15 mouse cellular contexts compared by ENCODE assay signal in genomic region chr9:115325831-115326532, GRCm38 (mm10). TPM values are rescaled to one million over a fixed set of nuclear protein-coding genes. Genes with fewer than 3 reads are reported as not detected.
DNase-seq lines count a peak whose midpoint lies in the region; ATAC-seq and TF ChIP-seq lines count a peak whose summit lies in the region.
"Had no signal": no experiment of that assay in that cellular context is flagged by ENCODE, and none has a peak within 500 bp of the region (broad histone marks: within the 10 kb centered on the region; RNA-seq: fewer than 3 reads in every experiment).

No protein-coding gene starts in this region.

- 70% methylated on average over 13 of the region's 13 CpGs for WGBS in embryonic facial prominence, embryonic 10.5 days
- 53% methylated on average over 13 of the region's 13 CpGs for WGBS in lung, postnatal 0 days
- WGBS in hindbrain, embryonic 11.5 days, result 77% methylated on average over 13 of the region's 13 CpGs

- H3K4me2 ChIP-seq in lung, postnatal 0 days (replicated peaks; ENCODE audit: low read depth, low read length), result no peak overlapping the region
- H3K4me2 ChIP-seq in hindbrain, embryonic 11.5 days (replicated peaks; ENCODE audit: low read depth, low read length), result no peak overlapping the region
- H3K4me2 ChIP-seq: liver, embryonic 12.5 days; midbrain, embryonic 11.5 days had no signal

- no peak for TF ChIP-seq CTCF in lung, postnatal 0 days (IDR thresholded peaks at IDR 0.05)

- TF ChIP-seq EP300 in lung, postnatal 0 days (IDR thresholded peaks at IDR 0.05), result 0 out of 2 replicates have a peak, but pooled peaks have one; percentile 9

- ATAC-seq in lung, postnatal 0 days, result peak; percentile 47
- ATAC-seq in megakaryocyte-erythroid progenitor cell, adult 5-6 weeks (replicated peaks; ENCODE audit: low FRiP score, low TSS enrichment, poor library complexity, severe bottlenecking), result no peak
- ATAC-seq in hindbrain, embryonic 11.5 days (ENCODE audit: low FRiP score), result no peak
- ATAC-seq: liver, embryonic 12.5 days had no signal

- DNase-seq in R1 (ENCODE audit: low read depth, low spot score), result peak; percentile 15
- DNase-seq in embryonic facial prominence, embryonic 10.5 days (ENCODE audit: low spot score), result no peak
- peak; percentile 49 for DNase-seq in kidney, postnatal 10 days
- peak; percentile 26 for DNase-seq in lung, postnatal 0 days (ENCODE audit: low spot score)
- DNase-seq in hindbrain, embryonic 11.5 days (ENCODE audit: low spot score), result no peak
- DNase-seq in right cerebral cortex, postnatal 36 days (ENCODE audit: low spot score in 2 of 2), result no peak
- DNase-seq: cerebellum, adult 2 months; right cerebral cortex, postnatal 14 days; thymus, postnatal 14 days had no signal

- H3K36me3 ChIP-seq in embryonic facial prominence, embryonic 10.5 days (replicated peaks), result no peaks in the 10 kb centered on the region
- no peaks in the 10 kb centered on the region for H3K36me3 ChIP-seq in lung, postnatal 0 days (ENCODE audit: insufficient read depth, low read length)
- no peaks in the 10 kb centered on the region for H3K36me3 ChIP-seq in hindbrain, embryonic 11.5 days (ENCODE audit: control insufficient read depth, insufficient read depth, low read length)
- H3K36me3 ChIP-seq: liver, embryonic 12.5 days had no signal

- no peaks in the 10 kb centered on the region for H3K27me3 ChIP-seq in embryonic facial prominence, embryonic 10.5 days (replicated peaks; ENCODE audit: low read depth, poor library complexity, severe bottlenecking)
- H3K27me3 ChIP-seq in lung, postnatal 0 days (replicated peaks; ENCODE audit: insufficient read depth, low read length), result no peaks in the 10 kb centered on the region
- H3K27me3 ChIP-seq in hindbrain, embryonic 11.5 days (ENCODE audit: control insufficient read depth, insufficient read depth, low read length), result no peaks in the 10 kb centered on the region
- H3K27me3 ChIP-seq: CH12.LX; liver, embryonic 12.5 days had no signal

- H3K9ac ChIP-seq in lung, postnatal 0 days (replicated peaks; ENCODE audit: low read depth), result no peak overlapping the region
- H3K9ac ChIP-seq in hindbrain, embryonic 11.5 days (ENCODE audit: low read depth, low read length), result no peak overlapping the region
- H3K9ac ChIP-seq: liver, embryonic 12.5 days had no signal

- no peaks in the 10 kb centered on the region for H3K9me3 ChIP-seq in embryonic facial prominence, embryonic 10.5 days
- H3K9me3 ChIP-seq in lung, postnatal 0 days (ENCODE audit: low read length), result no peaks in the 10 kb centered on the region
- no peaks in the 10 kb centered on the region for H3K9me3 ChIP-seq in hindbrain, embryonic 11.5 days (ENCODE audit: control insufficient read depth, low read length)
- H3K9me3 ChIP-seq: liver, embryonic 12.5 days had no signal

- peak overlapping the region; percentile 57; the same call in 1 of the 2 replicates for H3K27ac ChIP-seq in embryonic facial prominence, embryonic 10.5 days (replicated peaks)
- H3K27ac ChIP-seq in lung, postnatal 0 days (ENCODE audit: low read length), result peak overlapping the region; percentile 73
- no peak overlapping the region for H3K27ac ChIP-seq in hindbrain, embryonic 11.5 days (ENCODE audit: low read depth, low read length)
- H3K27ac ChIP-seq: liver, embryonic 12.5 days had no signal

- H3K4me1 ChIP-seq in embryonic facial prominence, embryonic 10.5 days, result peaks cover 25% of the 10 kb centered on the region
- peaks cover 7% of the 10 kb centered on the region; the same call in 1 of the 2 replicates for H3K4me1 ChIP-seq in lung, postnatal 0 days (ENCODE audit: insufficient read depth, low read depth, low read length)
- H3K4me1 ChIP-seq in hindbrain, embryonic 11.5 days (replicated peaks; ENCODE audit: control insufficient read depth, insufficient read depth, low read length), result no peaks in the 10 kb centered on the region
- H3K4me1 ChIP-seq: liver, embryonic 12.5 days had no signal

- H3K4me3 ChIP-seq in embryonic facial prominence, embryonic 10.5 days, result no peak overlapping the region
- no peak overlapping the region for H3K4me3 ChIP-seq in lung, postnatal 0 days (ENCODE audit: low read depth, low read length)
- H3K4me3 ChIP-seq in hindbrain, embryonic 11.5 days (ENCODE audit: low read depth, low read length), result no peak overlapping the region
- H3K4me3 ChIP-seq: erythroblast, embryonic 14.5 days; liver, embryonic 12.5 days; myocyte had no signal

RNA-seq across cellular contexts. Expression of gene Stt3b, which starts 15.8 kb away (rescaled TPM):
- 85.4 and 93.6 TPM in 2 replicates for polyA plus RNA-seq in embryonic facial prominence, embryonic 10.5 days (2016; fragmentation: Nextera tagmentation; extraction: Ambion mirVana)
- 56.6 and 62.3 TPM in 2 replicates for polyA plus RNA-seq in lung, postnatal 0 days (2015; fragmentation: Nextera tagmentation; extraction: Ambion mirVana)
- 97.1 and 101 TPM in 2 replicates for total RNA-seq in megakaryocyte-erythroid progenitor cell, adult 5-6 weeks (2014; fragmentation: Nextera tagmentation)
- 94.4 and 108 TPM in 2 replicates for total RNA-seq in megakaryocyte-erythroid progenitor cell, adult 5-6 weeks (2017)
- polyA plus RNA-seq in hindbrain, embryonic 11.5 days (2014; fragmentation: Nextera tagmentation; extraction: Ambion mirVana), result 112 and 123 TPM in 2 replicates

Comparison
In these comparisons a context has a peak if more than half of its experiments do, and no peak if none do; other contexts are left out.
1. DNase-seq: peak in R1 (single experiment), kidney, postnatal 10 days (single experiment) and lung, postnatal 0 days (single experiment); none in embryonic facial prominence, embryonic 10.5 days (single experiment), hindbrain, embryonic 11.5 days (single experiment) and right cerebral cortex, postnatal 36 days (0 of 2).